Mouse (Mus musculus): ENCODE results near the gene Olfr127. TPM values are rescaled to one million over a fixed set of nuclear protein-coding genes. Genes with fewer than 3 reads are reported as not detected.

The Olfr127 gene
- polyA plus RNA-seq (2012; ENCODE audit: low replicate concordance), result not detected in 2 replicates

GRCm38 (mm10) chr17:37900137-37900536 is at the start of gene Olfr127:
Gene Olfr127 (plus strand): TSS chr17:37900437.

GRCm38 (mm10) chr17:37920248-37920647 is 20.0 kb downstream of the Olfr127 start, which contains the start of gene Olfr128:
Gene Olfr128 (plus strand): TSS chr17:37920548.

GRCm38 (mm10) chr17:37952979-37953378 is 52.7 kb downstream of the Olfr127 start, which contains the start of gene Olfr761:
Gene Olfr761 (minus strand): TSS chr17:37953079.

Other genes with a start within 250 kb of the Olfr127 start
- not detected in 2 replicates for gene Olfr117, start 236.7 kb upstream of the Olfr127 start, polyA plus RNA-seq (2012; ENCODE audit: low replicate concordance)
- gene Olfr118, start 233.4 kb upstream of the Olfr127 start, polyA plus RNA-seq (2012; ENCODE audit: low replicate concordance), result not detected in 2 replicates
- gene Olfr119, start 203.9 kb upstream of the Olfr127 start, polyA plus RNA-seq (2012; ENCODE audit: low replicate concordance), result not detected in 2 replicates
- gene Olfr120, start 178.6 kb upstream of the Olfr127 start, polyA plus RNA-seq (2012; ENCODE audit: low replicate concordance), result not detected in 2 replicates
- gene Olfr121, start 151.6 kb upstream of the Olfr127 start, polyA plus RNA-seq (2012; ENCODE audit: low replicate concordance), result not detected in 2 replicates
- gene Olfr122, start 131.8 kb upstream of the Olfr127 start, polyA plus RNA-seq (2012; ENCODE audit: low replicate concordance), result not detected in 2 replicates
- not detected in 2 replicates for gene Olfr123, start 106.9 kb upstream of the Olfr127 start, polyA plus RNA-seq (2012; ENCODE audit: low replicate concordance)
- gene Olfr124, start 100.5 kb upstream of the Olfr127 start, polyA plus RNA-seq (2012; ENCODE audit: low replicate concordance), result not detected in 2 replicates
- gene Olfr125, start 67.5 kb upstream of the Olfr127 start, polyA plus RNA-seq (2012; ENCODE audit: low replicate concordance), result not detected in 2 replicates
- gene Olfr126, start 53.0 kb upstream of the Olfr127 start, polyA plus RNA-seq (2012; ENCODE audit: low replicate concordance), result not detected in 2 replicates
- not detected in 2 replicates for gene Olfr128, start 20.1 kb downstream of the Olfr127 start, polyA plus RNA-seq (2012; ENCODE audit: low replicate concordance)
- not detected in 2 replicates for gene Olfr761, start 52.6 kb downstream of the Olfr127 start, polyA plus RNA-seq (2012; ENCODE audit: low replicate concordance)
- not detected in 2 replicates for gene Olfr129, start 159.6 kb downstream of the Olfr127 start, polyA plus RNA-seq (2012; ENCODE audit: low replicate concordance)
- not detected in 2 replicates for gene Olfr130, start 163.5 kb downstream of the Olfr127 start, polyA plus RNA-seq (2012; ENCODE audit: low replicate concordance)
- not detected in 2 replicates for gene Olfr131, start 188.3 kb downstream of the Olfr127 start, polyA plus RNA-seq (2012; ENCODE audit: low replicate concordance)
- gene Olfr132, start 234.1 kb downstream of the Olfr127 start, polyA plus RNA-seq (2012; ENCODE audit: low replicate concordance), result not detected in 2 replicates
- not detected in 2 replicates for gene Olfr133, start 244.8 kb downstream of the Olfr127 start, polyA plus RNA-seq (2012; ENCODE audit: low replicate concordance)

All from hematopoietic multipotent progenitor cell, adult 10-12 weeks (in vitro differentiated cells).